Mouse (Mus musculus): ENCODE results near the gene Shb. TPM values are rescaled to one million over a fixed set of nuclear protein-coding genes. Genes with fewer than 3 reads are reported as not detected.

Gene Shb
- polyA plus RNA-seq, 1 experiment from 2014 or later, result 2.6 TPM

DNA sequence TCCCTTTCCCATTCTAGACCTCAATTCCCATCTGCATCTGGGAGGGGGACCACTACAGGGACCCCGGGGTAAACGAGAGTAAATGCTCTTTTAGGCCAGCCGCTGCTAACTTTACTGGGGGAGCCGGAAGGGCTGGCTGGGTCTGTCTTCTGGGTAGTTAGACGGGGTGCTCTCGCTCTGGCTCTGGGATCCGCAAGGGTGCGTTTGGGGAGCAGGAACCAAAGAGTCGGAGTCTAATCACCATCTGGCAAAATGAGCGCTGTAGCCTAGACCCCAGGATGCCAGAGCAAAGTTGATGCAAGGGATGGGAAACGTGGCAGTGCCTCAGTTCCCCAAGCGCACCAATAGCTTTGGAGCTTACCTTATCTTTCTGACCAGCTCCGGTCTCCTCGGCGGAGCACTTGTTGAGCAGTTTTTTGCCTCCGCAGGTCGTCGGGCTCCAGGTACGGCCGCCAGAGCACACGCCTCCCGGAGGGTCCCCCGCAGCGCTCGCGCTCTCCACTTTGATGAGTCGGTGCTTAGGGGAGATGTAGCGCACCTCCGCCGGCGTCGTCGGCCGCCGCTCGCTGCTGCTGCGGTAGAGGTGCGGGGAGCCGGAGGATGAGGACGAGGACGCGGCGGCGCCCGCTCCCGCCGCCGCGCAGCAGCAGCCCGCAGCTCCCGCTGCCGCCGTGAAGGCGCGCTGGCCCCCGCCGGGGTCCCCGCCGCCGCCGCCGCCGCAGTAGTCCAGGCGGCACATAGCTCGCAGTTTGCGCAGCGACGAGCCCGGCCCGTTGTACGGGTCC, 2.9 kb downstream of the Shb start:
- under 1% methylated on average over 66 of the region's 71 CpGs for WGBS
- Histone ChIP-seq H3K9ac (ENCODE audit: low read depth, low read length) (peak overlapping the region; percentile 81), H3K27ac (ENCODE audit: low read depth, low read length) (peak overlapping the region; percentile 88), H3K4me2 (ENCODE audit: low read length) (peak overlapping the region; percentile 92), H3K4me3 (ENCODE audit: low read length) (peak overlapping the region; percentile 76), H3K27me3 (replicated peaks; ENCODE audit: control insufficient read depth, insufficient read depth, low read length) (no peaks in the 10 kb centered on the region), H3K9me3 (ENCODE audit: control insufficient read depth, low read length) (no peaks in the 10 kb centered on the region), H3K4me1 (ENCODE audit: control insufficient read depth, insufficient read depth, low read depth, low read length) (peaks cover 20% of the 10 kb centered on the region), H3K36me3 (ENCODE audit: control insufficient read depth, insufficient read depth, low read length) (no peaks in the 10 kb centered on the region)
- ATAC-seq, result peak; percentile 0; the same call in 1 of the 2 replicates

- WGBS, result 3% methylated on average over 21 of the region's 21 CpGs
- Histone ChIP-seq H3K4me2 (ENCODE audit: low read length) (peak overlapping the region; percentile 92), H3K27me3 (replicated peaks; ENCODE audit: control insufficient read depth, insufficient read depth, low read length) (no peaks in the 10 kb centered on the region), H3K27ac (ENCODE audit: low read depth, low read length) (no peak overlapping the region), H3K4me3 (ENCODE audit: low read length) (peak overlapping the region; percentile 76), H3K36me3 (ENCODE audit: control insufficient read depth, insufficient read depth, low read length) (no peaks in the 10 kb centered on the region), H3K4me1 (ENCODE audit: control insufficient read depth, insufficient read depth, low read depth, low read length) (peaks cover 20% of the 10 kb centered on the region), H3K9ac (ENCODE audit: low read depth, low read length) (peak overlapping the region; percentile 81), H3K9me3 (ENCODE audit: control insufficient read depth, low read length) (no peaks in the 10 kb centered on the region)
- ATAC-seq, result no peak
These were observed 3.7 kb downstream of the Shb start for GRCm38 (mm10) chr4:45528355-45529198.

GRCm38 (mm10) chr4:45527562-45528354, 4.5 kb downstream of the Shb start:
- whole genome bisulfite sequencing, result 91% methylated on average over 2 of the region's 2 CpGs
- Histone ChIP-seq H3K9ac (ENCODE audit: low read depth, low read length) (peak overlapping the region; percentile 46), H3K36me3 (ENCODE audit: control insufficient read depth, insufficient read depth, low read length) (no peaks in the 10 kb centered on the region), H3K9me3 (ENCODE audit: control insufficient read depth, low read length) (no peaks in the 10 kb centered on the region), H3K27me3 (replicated peaks; ENCODE audit: control insufficient read depth, insufficient read depth, low read length) (no peaks in the 10 kb centered on the region), H3K4me3 (ENCODE audit: low read length) (peak overlapping the region; percentile 76), H3K27ac (ENCODE audit: low read depth, low read length) (no peak overlapping the region), H3K4me1 (ENCODE audit: control insufficient read depth, insufficient read depth, low read depth, low read length) (peaks cover 20% of the 10 kb centered on the region), H3K4me2 (ENCODE audit: low read length) (peak overlapping the region; percentile 92)
- ATAC-seq, result no peak

DNA sequence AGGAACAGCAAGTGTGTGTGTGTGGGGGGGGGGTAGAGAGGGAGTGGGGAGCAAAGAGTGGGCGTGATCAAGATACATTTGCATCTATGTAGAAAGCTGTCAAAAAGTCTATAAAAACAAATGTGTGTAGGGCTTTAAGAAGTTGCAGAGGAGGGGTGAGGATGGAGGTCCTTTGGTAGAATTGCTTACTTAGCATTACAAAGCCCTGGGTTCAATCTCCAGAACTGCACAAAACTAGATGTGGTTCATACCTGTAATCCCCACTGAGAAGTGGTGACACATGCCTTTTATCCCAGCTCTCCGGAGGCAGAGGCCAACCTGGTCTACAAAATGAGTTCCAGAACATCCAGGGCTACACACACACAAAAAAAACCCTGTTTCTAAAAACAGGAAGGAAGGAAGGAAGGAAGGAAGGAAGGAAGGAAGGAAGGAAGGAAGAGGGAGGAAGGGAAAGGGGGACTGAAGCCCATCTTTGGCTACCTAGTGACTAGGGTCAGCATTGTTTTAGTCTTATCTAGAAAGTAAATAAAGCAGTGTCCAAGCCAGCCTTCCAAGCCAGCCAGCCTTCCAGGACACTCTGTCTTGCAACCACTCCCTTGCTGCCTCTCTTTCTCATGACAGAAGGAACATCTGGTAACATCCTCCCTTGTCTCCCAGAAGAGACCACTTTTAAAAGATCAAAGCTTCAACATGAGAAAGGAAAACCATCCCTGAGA, 5.3 kb downstream of the Shb start:
- no peak overlapping the region for H3K9ac ChIP-seq (ENCODE audit: low read depth, low read length)

GRCm38 (mm10) chr4:45526175-45526574, 6.1 kb downstream of the Shb start:
- ATAC-seq, result no peak
- WGBS, result 74% methylated on average over 3 of the region's 3 CpGs
- peaks cover 20% of the 10 kb centered on the region for H3K4me1 ChIP-seq (ENCODE audit: control insufficient read depth, insufficient read depth, low read depth, low read length)
- no peaks in the 10 kb centered on the region for H3K36me3 ChIP-seq (ENCODE audit: control insufficient read depth, insufficient read depth, low read length)
- H3K4me3 ChIP-seq (ENCODE audit: low read length), result no peak overlapping the region
- H3K4me2 ChIP-seq (ENCODE audit: low read length), result 0 out of 2 replicates have a peak overlapping the region, but pooled peaks have one; percentile 5
- no peak overlapping the region for H3K9ac ChIP-seq (ENCODE audit: low read depth, low read length)
- H3K27ac ChIP-seq (ENCODE audit: low read depth, low read length), result no peak overlapping the region
- H3K9me3 ChIP-seq (ENCODE audit: control insufficient read depth, low read length), result no peaks in the 10 kb centered on the region
- no peaks in the 10 kb centered on the region for H3K27me3 ChIP-seq (replicated peaks; ENCODE audit: control insufficient read depth, insufficient read depth, low read length)

More for the DNA sequence above, 5.3 kb downstream of the Shb start:
- no peak overlapping the region for H3K27ac ChIP-seq (ENCODE audit: low read depth, low read length)
- H3K9me3 ChIP-seq (ENCODE audit: control insufficient read depth, low read length), result no peaks in the 10 kb centered on the region
- no peaks in the 10 kb centered on the region for H3K27me3 ChIP-seq (replicated peaks; ENCODE audit: control insufficient read depth, insufficient read depth, low read length)
- no peak for ATAC-seq
- peak overlapping the region; percentile 92 for H3K4me2 ChIP-seq (ENCODE audit: low read length)
- peak overlapping the region; percentile 76 for H3K4me3 ChIP-seq (ENCODE audit: low read length)
- 83% methylated on average over 2 of the region's 2 CpGs for WGBS
- peaks cover 17% of the 10 kb centered on the region for H3K4me1 ChIP-seq (ENCODE audit: control insufficient read depth, insufficient read depth, low read depth, low read length)
- H3K36me3 ChIP-seq (ENCODE audit: control insufficient read depth, insufficient read depth, low read length), result no peaks in the 10 kb centered on the region

DNA sequence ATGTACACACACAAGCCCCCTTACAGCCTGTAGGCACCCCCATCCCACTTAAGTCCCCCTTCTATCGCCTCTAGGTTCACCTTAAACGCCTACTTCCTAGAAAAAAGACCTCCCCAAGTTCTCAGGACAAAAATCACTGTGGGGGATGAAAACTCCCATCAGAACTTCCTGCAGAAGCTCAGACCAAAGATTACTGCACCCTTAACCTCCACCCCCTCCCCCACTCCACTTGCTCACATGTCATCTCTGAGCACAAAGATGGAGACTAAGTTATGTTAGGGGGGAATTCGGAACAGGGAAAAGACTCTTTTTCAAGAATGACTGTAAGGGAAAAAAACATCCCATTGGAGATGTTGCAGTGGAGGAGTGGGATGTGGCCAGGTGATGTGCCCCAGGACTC, 6.7 kb downstream of the Shb start:
- ATAC-seq, result no peak

DNA sequence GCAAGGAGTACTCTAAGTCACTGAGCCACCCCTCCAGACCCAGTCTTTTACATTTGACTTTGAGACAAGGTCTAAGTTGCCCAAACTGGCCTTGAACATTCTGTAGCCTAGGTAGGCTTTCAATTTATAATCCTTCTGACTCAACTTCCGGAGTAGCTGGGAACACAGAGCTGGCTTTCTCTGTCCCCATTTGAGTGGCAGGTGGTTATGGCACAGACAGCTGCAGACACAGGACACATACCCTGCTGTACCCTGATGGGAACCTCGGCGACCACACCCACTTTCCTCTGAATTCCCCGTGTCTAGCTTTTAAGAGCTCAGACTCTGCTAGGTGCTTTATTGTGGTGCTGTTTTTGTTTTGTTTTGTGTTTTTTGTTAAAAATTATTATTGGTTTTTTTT, 7.7 kb downstream of the Shb start:
- peaks cover 20% of the 10 kb centered on the region for H3K4me1 ChIP-seq (ENCODE audit: control insufficient read depth, insufficient read depth, low read depth, low read length)
- WGBS, result 83% methylated on average over 4 of the region's 4 CpGs
- no peak overlapping the region for H3K27ac ChIP-seq (ENCODE audit: low read depth, low read length)
- H3K9me3 ChIP-seq (ENCODE audit: control insufficient read depth, low read length), result no peaks in the 10 kb centered on the region
- no peaks in the 10 kb centered on the region for H3K36me3 ChIP-seq (ENCODE audit: control insufficient read depth, insufficient read depth, low read length)
- no peak overlapping the region for H3K4me3 ChIP-seq (ENCODE audit: low read length)
- no peaks in the 10 kb centered on the region for H3K27me3 ChIP-seq (replicated peaks; ENCODE audit: control insufficient read depth, insufficient read depth, low read length)
- ATAC-seq, result no peak
- no peak overlapping the region for H3K9ac ChIP-seq (ENCODE audit: low read depth, low read length)
- H3K4me2 ChIP-seq (ENCODE audit: low read length), result no peak overlapping the region

More for the DNA sequence above, 6.7 kb downstream of the Shb start:
- no peak overlapping the region for H3K4me2 ChIP-seq (ENCODE audit: low read length)
- H3K9ac ChIP-seq (ENCODE audit: low read depth, low read length), result no peak overlapping the region
- 88% methylated on average over 3 of the region's 3 CpGs for WGBS
- H3K27me3 ChIP-seq (replicated peaks; ENCODE audit: control insufficient read depth, insufficient read depth, low read length), result no peaks in the 10 kb centered on the region
- H3K36me3 ChIP-seq (ENCODE audit: control insufficient read depth, insufficient read depth, low read length), result no peaks in the 10 kb centered on the region
- H3K9me3 ChIP-seq (ENCODE audit: control insufficient read depth, low read length), result no peaks in the 10 kb centered on the region
- no peak overlapping the region for H3K4me3 ChIP-seq (ENCODE audit: low read length)
- H3K4me1 ChIP-seq (ENCODE audit: control insufficient read depth, insufficient read depth, low read depth, low read length), result peaks cover 20% of the 10 kb centered on the region
- no peak overlapping the region for H3K27ac ChIP-seq (ENCODE audit: low read depth, low read length)

- Histone ChIP-seq H3K4me1 (ENCODE audit: control insufficient read depth, insufficient read depth, low read depth, low read length) (peaks cover 17% of the 10 kb centered on the region), H3K9me3 (ENCODE audit: control insufficient read depth, low read length) (no peaks in the 10 kb centered on the region), H3K27ac (ENCODE audit: low read depth, low read length) (no peak overlapping the region), H3K27me3 (replicated peaks; ENCODE audit: control insufficient read depth, insufficient read depth, low read length) (no peaks in the 10 kb centered on the region), H3K4me3 (ENCODE audit: low read length) (no peak overlapping the region), H3K36me3 (ENCODE audit: control insufficient read depth, insufficient read depth, low read length) (no peaks in the 10 kb centered on the region), H3K9ac (ENCODE audit: low read depth, low read length) (no peak overlapping the region), H3K4me2 (ENCODE audit: low read length) (no peak overlapping the region)
- 92% methylated on average over 6 of the region's 6 CpGs for WGBS
- ATAC-seq, result no peak
These were observed 8.9 kb downstream of the Shb start for GRCm38 (mm10) chr4:45523360-45523759.
